Mouse (Mus musculus): Measurements from ENCODE around the gene Slc27a4. TPM values are rescaled to one million over a fixed set of nuclear protein-coding genes. Genes with fewer than 3 reads are reported as not detected.

The Slc27a4 gene
- polyA plus RNA-seq (2014; fragmentation: Nextera tagmentation; extraction: Ambion mirVana) = 20.5 and 20.8 TPM in 2 replicates

DNA sequence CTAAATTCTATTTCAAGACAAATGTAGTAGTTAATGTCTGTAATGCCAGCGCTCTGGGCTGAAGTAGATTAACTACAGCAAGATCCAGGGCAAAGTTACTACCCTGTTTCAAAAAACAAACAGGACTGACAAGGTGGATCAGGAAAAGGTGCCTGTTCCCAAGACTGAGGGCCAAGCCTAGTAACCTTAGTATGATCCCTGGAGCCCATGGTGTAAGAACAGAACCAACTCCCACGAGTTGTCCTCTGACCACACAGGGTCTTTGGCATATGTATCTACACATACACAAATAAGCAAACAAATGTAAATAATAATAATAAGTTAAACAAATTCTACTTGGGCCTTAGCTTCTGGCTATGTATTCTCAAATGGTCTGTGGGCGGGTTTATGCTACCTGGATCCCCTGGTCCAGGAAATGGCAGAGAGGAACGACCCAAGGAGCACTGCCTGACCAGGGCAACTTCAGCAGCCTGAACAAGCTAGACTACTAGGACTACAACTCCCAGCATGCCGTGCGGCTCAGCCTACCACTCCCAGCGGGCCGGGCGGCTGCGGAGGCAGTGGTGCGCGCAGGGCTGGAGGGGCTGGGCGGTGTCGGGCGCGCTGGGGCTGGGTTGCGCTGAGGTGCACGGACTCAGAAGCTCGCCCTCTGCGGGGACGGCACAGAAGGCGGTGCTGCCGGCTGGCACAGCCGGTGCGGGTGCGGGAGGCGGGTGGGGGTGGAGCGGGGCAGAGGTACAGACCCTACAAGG lies at the start of gene Slc27a4:
Slc27a4 (plus strand) TSS at position 560 of the 752 bp plus-strand sequence.
- Histone ChIP-seq H3K9me3 (ENCODE audit: control insufficient read depth, low read length) (no peaks in the 10 kb centered on the region), H3K27ac (ENCODE audit: low read depth, low read length) (peak within 1 kb of the TSS; percentile 60; the same call in 1 of the 2 replicates), H3K9ac (ENCODE audit: low read length) (peak within 1 kb of the TSS; percentile 87), H3K27me3 (ENCODE audit: control insufficient read depth, insufficient read depth, low read length) (no peaks in the 10 kb centered on the region), H3K36me3 (ENCODE audit: control insufficient read depth, insufficient read depth, low read length) (peaks cover 7% of the 10 kb centered on the region), H3K4me1 (ENCODE audit: control insufficient read depth, insufficient read depth, low read length) (peaks cover 9% of the 10 kb centered on the region), H3K4me3 (ENCODE audit: low read depth, low read length) (peak within 1 kb of the TSS; percentile 90), H3K4me2 (ENCODE audit: low read depth) (peak within 1 kb of the TSS; percentile 91)
- DNase-seq (ENCODE audit: low spot score) (peak; percentile 95), ATAC-seq (ENCODE audit: insufficient read depth, low FRiP score, low TSS enrichment) (peak; percentile 95)
- 6% methylated on average over 27 of the region's 28 CpGs for WGBS

DNA sequence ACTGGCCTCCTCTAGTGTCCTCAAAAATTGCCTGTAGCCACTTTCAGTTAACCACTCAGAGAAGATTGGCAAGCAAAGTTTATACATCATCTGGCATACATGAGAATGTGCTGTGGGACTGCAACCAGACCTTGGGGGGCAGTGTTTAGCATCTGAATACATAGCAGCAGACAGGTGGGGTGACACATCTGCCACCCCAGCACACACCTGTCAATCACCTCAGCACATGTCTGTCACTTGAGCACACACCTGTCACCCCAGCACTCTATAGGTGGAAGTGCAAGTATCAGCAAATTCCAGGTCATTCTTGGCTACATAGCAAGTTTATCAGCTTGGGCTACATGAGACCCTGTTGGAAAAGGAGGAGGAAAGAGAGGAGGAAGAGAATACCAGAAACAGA lies 46.7 kb upstream of the Slc27a4 start:
- Histone ChIP-seq H3K36me3 (ENCODE audit: control insufficient read depth, insufficient read depth, low read length) (no peaks in the 10 kb centered on the region), H3K4me1 (ENCODE audit: control insufficient read depth, insufficient read depth, low read length) (0 out of 2 replicates have a peak, but pooled peaks cover 5% of the 10 kb centered on the region), H3K27ac (ENCODE audit: low read depth, low read length) (no peak overlapping the region), H3K9ac (ENCODE audit: low read length) (no peak overlapping the region), H3K9me3 (ENCODE audit: control insufficient read depth, low read length) (no peaks in the 10 kb centered on the region), H3K4me3 (ENCODE audit: low read depth, low read length) (no peak overlapping the region), H3K27me3 (ENCODE audit: control insufficient read depth, insufficient read depth, low read length) (peaks cover 19% of the 10 kb centered on the region), H3K4me2 (ENCODE audit: low read depth) (no peak overlapping the region)
- DNase-seq (ENCODE audit: low spot score) (no peak), ATAC-seq (ENCODE audit: insufficient read depth, low FRiP score, low TSS enrichment) (no peak)

DNA sequence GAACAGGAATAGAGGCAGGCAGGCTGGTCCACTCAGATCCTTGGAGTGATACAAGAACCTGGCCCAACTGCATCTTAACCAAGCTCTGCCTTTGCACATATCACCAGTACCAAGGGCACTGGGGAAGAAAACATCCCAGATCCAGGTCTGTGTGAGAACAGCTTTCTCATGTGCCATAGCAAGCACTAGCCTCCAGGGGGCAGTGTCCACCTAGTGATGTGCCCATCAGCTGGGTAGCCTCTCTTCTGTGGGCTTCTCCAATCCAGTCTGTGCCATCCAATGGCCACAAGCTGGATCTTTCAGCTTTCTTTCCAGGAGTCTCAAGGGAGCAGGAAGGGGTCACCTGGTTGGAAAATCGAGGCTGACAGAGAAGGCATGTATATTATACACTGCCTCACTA lies 37.6 kb upstream of the Slc27a4 start:
- Histone ChIP-seq H3K4me2 (ENCODE audit: low read depth) (no peak overlapping the region), H3K4me3 (ENCODE audit: low read depth, low read length) (no peak overlapping the region), H3K9me3 (ENCODE audit: control insufficient read depth, low read length) (no peaks in the 10 kb centered on the region), H3K36me3 (ENCODE audit: control insufficient read depth, insufficient read depth, low read length) (no peaks in the 10 kb centered on the region), H3K4me1 (ENCODE audit: control insufficient read depth, insufficient read depth, low read length) (no peaks in the 10 kb centered on the region), H3K27ac (ENCODE audit: low read depth, low read length) (no peak overlapping the region), H3K27me3 (ENCODE audit: control insufficient read depth, insufficient read depth, low read length) (no peaks in the 10 kb centered on the region), H3K9ac (ENCODE audit: low read length) (no peak overlapping the region)
- ATAC-seq (ENCODE audit: insufficient read depth, low FRiP score, low TSS enrichment) (no peak), DNase-seq (ENCODE audit: low spot score) (peak; percentile 74)
- WGBS = 0% methylated on average over 1 of the region's 1 CpGs

DNA sequence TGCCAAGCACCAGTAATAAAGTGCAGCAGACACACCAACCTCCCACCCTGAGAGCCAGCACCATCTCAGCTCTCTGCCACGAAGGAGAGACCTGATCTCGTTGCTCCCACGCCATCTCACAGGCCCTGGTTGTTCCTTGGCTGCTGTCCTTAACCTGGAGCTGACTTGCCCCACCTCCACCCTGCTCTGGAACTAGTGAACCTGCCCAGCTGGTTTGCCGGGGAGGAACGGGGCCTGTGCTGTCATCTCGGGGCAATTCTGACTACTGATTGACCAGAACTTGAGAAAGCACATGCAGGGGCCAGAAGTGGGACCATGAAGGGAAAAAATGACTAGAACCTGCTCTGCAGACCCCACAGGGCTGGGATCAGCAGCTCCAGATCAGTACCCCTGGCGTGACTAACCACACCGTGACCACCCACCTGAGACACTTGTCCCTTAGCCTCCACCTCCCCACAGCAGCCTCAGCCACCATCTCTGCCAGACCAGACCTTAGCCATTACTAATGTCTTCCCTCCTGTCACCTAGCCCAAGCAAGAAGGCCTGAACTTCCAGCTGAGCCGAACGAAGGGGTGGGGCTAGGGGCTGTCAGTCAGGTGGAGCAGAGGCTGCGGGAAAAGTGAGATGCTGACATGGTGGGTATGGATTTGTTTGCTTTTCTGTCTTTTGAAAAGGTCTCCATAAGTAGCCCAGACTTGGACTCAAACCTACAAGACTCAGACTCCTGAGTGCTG lies 34.3 kb upstream of the Slc27a4 start:
- Histone ChIP-seq H3K9ac (ENCODE audit: low read length) (no peak overlapping the region), H3K4me3 (ENCODE audit: low read depth, low read length) (no peak overlapping the region), H3K27ac (ENCODE audit: low read depth, low read length) (no peak overlapping the region), H3K9me3 (ENCODE audit: control insufficient read depth, low read length) (no peaks in the 10 kb centered on the region), H3K4me2 (ENCODE audit: low read depth) (no peak overlapping the region), H3K36me3 (ENCODE audit: control insufficient read depth, insufficient read depth, low read length) (no peaks in the 10 kb centered on the region), H3K4me1 (ENCODE audit: control insufficient read depth, insufficient read depth, low read length) (no peaks in the 10 kb centered on the region), H3K27me3 (ENCODE audit: control insufficient read depth, insufficient read depth, low read length) (no peaks in the 10 kb centered on the region)
- ATAC-seq (ENCODE audit: insufficient read depth, low FRiP score, low TSS enrichment) (no peak), DNase-seq (ENCODE audit: low spot score) (no peak)
- 70% methylated on average over 11 of the region's 11 CpGs for WGBS

DNA sequence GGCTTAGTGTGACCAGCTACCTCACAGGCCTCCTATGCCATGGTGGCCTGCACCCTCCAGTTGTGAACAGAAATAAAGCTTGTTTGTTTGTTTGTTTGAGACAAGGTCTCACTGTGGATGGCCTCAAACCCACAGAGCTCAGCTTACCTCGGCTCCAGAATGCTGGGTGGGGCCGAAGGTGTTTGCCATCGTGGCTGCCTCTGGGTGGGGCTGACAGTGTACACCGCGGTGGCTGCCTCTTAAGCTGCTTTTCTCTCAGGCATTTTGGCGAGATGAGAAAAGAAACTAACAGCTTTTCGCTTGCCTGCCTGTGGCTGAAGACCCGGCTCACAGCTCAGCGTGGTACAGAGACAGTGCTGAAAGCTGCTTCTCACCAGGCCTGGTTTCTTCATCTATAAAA lies 33.5 kb upstream of the Slc27a4 start:
- H3K36me3 ChIP-seq (ENCODE audit: control insufficient read depth, insufficient read depth, low read length) = no peaks in the 10 kb centered on the region
- no peak overlapping the region for H3K27ac ChIP-seq (ENCODE audit: low read depth, low read length)
- H3K4me2 ChIP-seq (ENCODE audit: low read depth) = no peak overlapping the region
- no peaks in the 10 kb centered on the region for H3K27me3 ChIP-seq (ENCODE audit: control insufficient read depth, insufficient read depth, low read length)
- ATAC-seq (ENCODE audit: insufficient read depth, low FRiP score, low TSS enrichment) = no peak
- WGBS = 68% methylated on average over 9 of the region's 9 CpGs
- DNase-seq (ENCODE audit: low spot score) = no peak
- H3K9me3 ChIP-seq (ENCODE audit: control insufficient read depth, low read length) = no peaks in the 10 kb centered on the region
- H3K9ac ChIP-seq (ENCODE audit: low read length) = no peak overlapping the region
- H3K4me3 ChIP-seq (ENCODE audit: low read depth, low read length) = no peak overlapping the region
- no peaks in the 10 kb centered on the region for H3K4me1 ChIP-seq (ENCODE audit: control insufficient read depth, insufficient read depth, low read length)

DNA sequence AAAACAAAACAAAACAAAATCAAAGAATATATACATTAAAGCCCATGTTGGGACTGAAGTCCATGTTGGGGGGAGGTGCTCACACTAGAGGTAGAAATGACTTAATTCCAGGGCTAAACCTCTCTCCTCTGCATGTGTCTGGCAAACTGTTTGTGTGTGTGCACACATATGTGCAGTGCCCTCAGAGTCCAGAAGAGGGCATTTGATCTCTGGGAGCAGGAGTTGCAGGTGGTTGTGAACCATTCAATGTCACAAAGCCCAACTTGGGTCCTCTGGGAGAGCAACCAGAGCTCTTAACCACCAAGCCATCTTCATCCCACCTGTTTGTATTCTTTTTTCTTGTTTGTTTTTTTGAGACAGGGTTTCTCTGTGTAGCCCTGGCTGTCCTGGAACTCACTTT lies 32.3 kb upstream of the Slc27a4 start:
- no peaks in the 10 kb centered on the region for H3K36me3 ChIP-seq (ENCODE audit: control insufficient read depth, insufficient read depth, low read length)
- H3K9ac ChIP-seq (ENCODE audit: low read length) = no peak overlapping the region
- H3K9me3 ChIP-seq (ENCODE audit: control insufficient read depth, low read length) = no peaks in the 10 kb centered on the region
- H3K4me3 ChIP-seq (ENCODE audit: low read depth, low read length) = no peak overlapping the region
- H3K27me3 ChIP-seq (ENCODE audit: control insufficient read depth, insufficient read depth, low read length) = no peaks in the 10 kb centered on the region
- DNase-seq (ENCODE audit: low spot score) (no peak), ATAC-seq (ENCODE audit: insufficient read depth, low FRiP score, low TSS enrichment) (no peak)
- H3K4me1 ChIP-seq (ENCODE audit: control insufficient read depth, insufficient read depth, low read length) = no peaks in the 10 kb centered on the region
- no peak overlapping the region for H3K27ac ChIP-seq (ENCODE audit: low read depth, low read length)
- H3K4me2 ChIP-seq (ENCODE audit: low read depth) = no peak overlapping the region

DNA sequence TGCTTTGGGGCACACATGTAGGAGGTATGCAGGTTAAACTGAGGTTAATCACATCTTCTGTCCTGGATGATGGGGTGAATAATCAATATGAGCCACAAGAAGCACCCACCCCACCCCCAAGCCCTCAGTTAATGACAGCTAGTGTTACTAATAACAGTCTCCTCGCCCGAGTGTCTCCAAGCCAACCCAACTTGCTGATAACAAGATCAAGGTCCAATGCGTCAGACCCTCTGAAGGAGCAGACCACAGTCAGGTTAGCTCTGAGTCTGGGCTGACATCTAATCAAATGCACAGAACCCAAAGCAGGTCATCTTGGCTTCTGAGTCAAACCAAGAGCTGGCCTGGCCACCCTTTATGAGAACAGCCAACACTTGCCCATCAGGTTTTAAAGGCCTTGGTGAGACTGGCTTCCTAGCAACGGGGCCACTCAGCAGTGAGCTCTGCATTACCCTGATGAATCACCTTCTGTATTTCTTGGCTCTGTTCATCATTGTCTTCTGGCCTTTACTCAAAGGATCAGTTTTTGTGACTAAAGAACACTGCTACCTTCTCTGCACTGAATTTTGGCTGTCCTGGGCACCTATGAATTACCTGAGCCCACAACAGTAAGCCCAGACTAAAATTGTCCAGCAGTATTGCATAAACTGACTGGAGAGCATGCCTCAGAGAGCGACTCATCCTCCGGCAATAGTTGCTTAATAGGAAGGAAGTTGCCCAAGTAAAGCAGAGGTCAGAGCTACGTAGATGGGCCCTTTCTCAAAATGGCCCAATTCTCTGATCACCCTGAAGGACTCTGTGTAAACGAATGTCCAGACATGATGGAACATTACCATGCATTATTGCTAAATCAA lies 30.6 kb upstream of the Slc27a4 start:
- WGBS = 86% methylated on average over 8 of the region's 8 CpGs
- DNase-seq (ENCODE audit: low spot score) = no peak
- no peak overlapping the region for H3K4me3 ChIP-seq (ENCODE audit: low read depth, low read length)
- ATAC-seq (ENCODE audit: insufficient read depth, low FRiP score, low TSS enrichment) = no peak
- H3K27me3 ChIP-seq (ENCODE audit: control insufficient read depth, insufficient read depth, low read length) = no peaks in the 10 kb centered on the region
- H3K4me2 ChIP-seq (ENCODE audit: low read depth) = no peak overlapping the region
- H3K4me1 ChIP-seq (ENCODE audit: control insufficient read depth, insufficient read depth, low read length) = no peaks in the 10 kb centered on the region
- H3K36me3 ChIP-seq (ENCODE audit: control insufficient read depth, insufficient read depth, low read length) = no peaks in the 10 kb centered on the region
- no peak overlapping the region for H3K9ac ChIP-seq (ENCODE audit: low read length)
- no peak overlapping the region for H3K27ac ChIP-seq (ENCODE audit: low read depth, low read length)
- no peaks in the 10 kb centered on the region for H3K9me3 ChIP-seq (ENCODE audit: control insufficient read depth, low read length)

DNA sequence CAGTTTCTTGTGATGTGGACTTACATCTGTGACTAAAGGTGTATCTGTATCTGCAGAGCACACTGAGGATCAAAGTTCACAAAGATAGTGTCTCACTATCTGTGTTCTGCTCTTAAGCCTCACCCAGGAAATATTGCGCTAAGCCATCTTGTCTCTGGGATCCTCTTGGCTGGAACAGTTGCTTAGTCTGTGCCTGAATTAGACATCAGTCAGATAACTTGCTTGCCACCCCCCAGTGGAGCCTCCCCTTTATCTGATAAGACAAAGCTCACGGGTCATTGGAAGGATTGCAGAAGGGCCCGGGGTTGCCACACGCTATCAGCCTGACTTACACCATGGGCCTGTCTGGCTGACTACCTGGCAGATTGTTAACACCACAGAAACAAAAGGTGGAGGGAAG lies 29.1 kb upstream of the Slc27a4 start:
- H3K27me3 ChIP-seq (ENCODE audit: control insufficient read depth, insufficient read depth, low read length) = no peaks in the 10 kb centered on the region
- H3K9me3 ChIP-seq (ENCODE audit: control insufficient read depth, low read length) = no peaks in the 10 kb centered on the region
- H3K4me2 ChIP-seq (ENCODE audit: low read depth) = no peak overlapping the region
- no peak overlapping the region for H3K4me3 ChIP-seq (ENCODE audit: low read depth, low read length)
- H3K36me3 ChIP-seq (ENCODE audit: control insufficient read depth, insufficient read depth, low read length) = peaks cover 8% of the 10 kb centered on the region
- H3K4me1 ChIP-seq (ENCODE audit: control insufficient read depth, insufficient read depth, low read length) = no peaks in the 10 kb centered on the region
- no peak overlapping the region for H3K9ac ChIP-seq (ENCODE audit: low read length)
- WGBS = 94% methylated on average over 4 of the region's 4 CpGs
- ATAC-seq (ENCODE audit: insufficient read depth, low FRiP score, low TSS enrichment) (no peak), DNase-seq (ENCODE audit: low spot score) (no peak)
- no peak overlapping the region for H3K27ac ChIP-seq (ENCODE audit: low read depth, low read length)

Measured in neural tube, embryonic 11.5 days (tissue).